Mouse (Mus musculus): ENCODE data around the gene Cyp19a1.

Cyp19a1 gene

DNA sequence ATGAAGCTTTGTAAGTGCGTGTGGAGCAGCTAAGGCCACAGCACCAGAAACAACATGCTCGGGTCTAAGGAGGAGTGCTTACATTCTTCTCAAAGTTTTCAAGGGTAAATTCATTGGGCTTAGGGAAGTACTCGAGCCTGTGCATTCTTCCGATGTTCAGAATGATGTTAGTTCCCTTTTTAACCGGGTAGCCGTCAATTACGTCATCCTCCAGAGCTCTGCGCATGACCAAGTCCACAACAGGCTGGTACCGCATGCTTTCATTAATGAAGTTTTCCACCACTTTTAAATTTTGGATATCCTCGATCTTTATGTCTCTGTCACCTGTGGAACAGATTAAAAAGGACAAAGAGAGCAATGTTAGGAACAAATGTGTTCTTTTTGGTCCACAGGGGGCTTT is 99.5 kb downstream of the Cyp19a1 start:
- no peak for DNase-seq

DNA sequence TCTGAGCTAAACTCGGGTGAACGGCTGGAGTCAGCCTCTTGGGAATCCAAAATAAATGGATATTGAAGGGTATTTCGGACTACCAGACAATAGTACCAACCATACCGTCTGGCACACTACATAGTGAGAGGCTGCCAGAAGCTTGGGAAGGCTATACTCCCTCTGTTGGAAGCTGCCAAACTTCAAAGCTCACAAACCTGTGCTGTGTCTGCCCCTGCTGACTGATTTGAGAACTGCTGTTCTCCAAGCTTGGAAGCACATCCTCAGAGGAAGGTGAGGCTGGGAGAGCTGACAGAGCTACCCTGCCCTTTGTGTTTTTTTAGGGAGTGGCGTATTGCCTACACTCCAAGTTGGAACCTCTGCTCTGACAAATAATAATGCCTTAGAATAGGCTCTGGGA is 104.8 kb downstream of the Cyp19a1 start:
- DNase-seq, result no peak

DNA sequence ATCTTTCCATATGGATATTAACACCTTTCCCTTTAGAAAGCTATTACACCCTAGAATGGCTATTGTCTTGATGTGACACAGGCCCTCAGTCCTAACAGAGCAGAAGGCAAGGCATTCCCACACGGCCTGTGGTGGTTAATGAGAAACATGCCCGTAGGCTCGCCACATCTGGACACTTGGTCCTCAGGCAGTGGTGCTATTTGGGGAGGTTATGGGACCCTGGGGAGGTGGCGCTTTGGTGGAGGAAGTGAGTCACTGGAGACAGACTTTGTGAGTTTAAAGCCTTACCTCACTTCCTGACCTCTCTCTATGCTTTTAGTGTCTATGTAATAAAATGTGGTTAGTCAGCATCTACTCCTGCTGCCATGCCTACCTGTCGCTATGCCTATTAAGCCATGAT is 114.2 kb downstream of the Cyp19a1 start:
- no peak for DNase-seq

DNA sequence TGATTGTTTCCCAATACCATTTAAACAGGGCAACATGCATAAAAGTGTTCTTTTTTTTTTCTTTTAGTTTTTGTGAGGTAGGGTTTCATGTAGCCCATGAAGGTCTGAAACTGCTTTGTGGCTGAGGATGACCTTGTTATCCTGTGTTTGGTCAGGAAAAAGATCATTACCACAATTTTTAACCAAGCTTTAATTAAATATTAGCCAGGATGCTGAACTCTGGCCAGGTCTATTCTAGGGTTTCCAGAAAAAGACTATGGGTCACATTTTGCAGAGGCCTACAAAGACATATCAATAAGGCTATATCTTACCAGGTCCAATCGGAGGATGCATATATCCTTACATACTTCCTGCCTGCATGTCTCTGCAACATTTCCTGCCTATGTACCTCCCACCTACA is 128.7 kb downstream of the Cyp19a1 start:
- DNase-seq, result no peak

All from B cell, adult 2 months (primary cell).